Mouse (Mus musculus): ENCODE measurements around the gene Sparc. TPM values are rescaled to one million over a fixed set of nuclear protein-coding genes. Genes with fewer than 3 reads are reported as not detected.

Gene Sparc
- polyA plus RNA-seq, 1 experiment from 2014 or later, result 352 TPM

DNA sequence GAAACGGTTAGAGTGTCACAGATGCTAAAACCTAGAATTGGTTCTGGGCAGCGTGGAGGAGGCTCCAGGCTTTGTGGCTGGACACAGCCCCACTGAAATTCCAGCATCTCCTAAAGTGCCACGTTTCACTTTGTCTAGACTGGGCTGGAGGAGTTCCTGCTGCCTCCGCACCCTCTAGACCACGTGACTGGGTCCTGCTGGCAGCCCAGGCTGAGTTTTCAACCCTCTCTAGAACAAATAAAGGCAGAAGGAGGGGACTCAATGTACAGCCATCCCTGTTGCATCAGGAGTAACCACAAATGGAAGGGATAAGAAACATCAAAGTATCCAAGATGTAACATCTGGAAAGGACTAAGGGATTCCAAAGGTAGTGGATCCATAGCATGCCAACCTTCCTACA is 8.7 kb downstream of the Sparc start:
- 83% methylated on average over 5 of the region's 5 CpGs for WGBS
- H3K9me3 ChIP-seq, result no peaks in the 10 kb centered on the region

DNA sequence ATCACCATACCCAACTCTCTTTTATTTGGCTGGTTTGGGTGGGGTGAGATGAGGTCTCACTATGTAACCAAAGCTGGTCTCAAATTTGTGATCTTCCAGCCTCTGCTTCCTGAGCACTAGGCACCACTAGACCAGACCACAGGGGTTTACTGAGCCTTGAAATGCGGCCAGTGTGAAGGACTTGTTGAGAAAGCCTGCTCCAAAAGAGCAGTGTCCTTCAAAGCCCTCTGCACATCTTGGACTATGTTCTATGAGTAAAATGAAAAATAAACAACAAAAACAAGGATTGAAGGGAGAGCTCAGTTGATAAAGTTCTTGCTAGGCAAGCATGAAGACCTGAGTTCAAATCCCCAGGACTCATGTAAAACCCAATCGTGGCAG is 9.6 kb downstream of the Sparc start:
- Histone ChIP-seq H3K4me3 (no peak overlapping the region), H3K36me3 (no peaks in the 10 kb centered on the region), H3K4me1 (peaks cover 8% of the 10 kb centered on the region), H3K27ac (replicated peaks) (no peak overlapping the region), H3K4me2 (replicated peaks) (no peak overlapping the region), H3K27me3 (no peaks in the 10 kb centered on the region), H3K9me3 (no peaks in the 10 kb centered on the region), H3K9ac (replicated peaks) (no peak overlapping the region)
- 95% methylated on average over 2 of the region's 2 CpGs for WGBS
- no peak for ATAC-seq (replicated peaks)

More for the DNA sequence above, 8.7 kb downstream of the Sparc start:
- Histone ChIP-seq H3K36me3 (no peaks in the 10 kb centered on the region), H3K9ac (replicated peaks) (no peak overlapping the region), H3K27me3 (no peaks in the 10 kb centered on the region), H3K4me3 (no peak overlapping the region), H3K27ac (replicated peaks) (no peak overlapping the region), H3K4me1 (peaks cover 18% of the 10 kb centered on the region), H3K4me2 (replicated peaks) (no peak overlapping the region)
- ATAC-seq (replicated peaks), result no peak

DNA sequence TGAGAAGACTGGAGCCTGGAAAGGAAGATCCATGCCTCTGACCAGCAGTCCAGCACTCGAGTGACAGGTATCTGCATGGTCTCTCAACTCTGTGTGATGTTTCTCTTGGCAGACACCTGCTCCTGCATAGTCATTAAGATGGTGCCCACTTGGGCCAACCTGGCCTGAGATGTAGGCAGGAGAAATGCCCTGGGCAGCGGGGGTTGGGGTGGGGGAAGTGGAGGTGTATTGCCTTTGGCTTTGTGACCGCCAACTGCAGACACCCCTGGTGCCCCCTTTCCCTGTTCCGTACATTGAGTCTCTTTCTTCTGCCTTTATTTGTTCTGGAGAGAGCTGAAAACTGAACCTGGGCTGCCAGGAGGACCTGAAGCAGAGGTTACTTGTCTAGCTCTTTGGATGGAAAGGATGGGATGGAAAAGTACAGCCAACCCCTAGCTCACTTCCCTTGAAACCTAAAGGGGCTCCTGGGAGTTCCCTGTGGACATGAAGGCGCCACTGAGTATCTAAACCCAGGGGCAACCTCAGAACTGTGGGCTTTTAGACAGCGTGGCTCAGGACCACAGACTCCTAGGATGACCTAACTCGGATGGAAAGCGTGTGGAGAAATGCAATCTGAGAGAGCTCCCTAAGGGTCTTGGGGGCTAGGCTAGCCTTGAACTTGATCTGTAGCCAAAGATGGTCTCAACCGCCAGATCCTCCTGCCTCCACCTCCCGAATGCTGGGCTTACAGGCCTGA is 10.1 kb downstream of the Sparc start:
- H3K9ac ChIP-seq (replicated peaks), result no peak overlapping the region
- no peak overlapping the region for H3K27ac ChIP-seq (replicated peaks)
- no peak for ATAC-seq (replicated peaks)
- no peaks in the 10 kb centered on the region for H3K9me3 ChIP-seq
- H3K4me1 ChIP-seq, result peaks cover 3% of the 10 kb centered on the region
- H3K4me2 ChIP-seq (replicated peaks), result no peak overlapping the region
- 90% methylated on average over 10 of the region's 10 CpGs for WGBS
- H3K36me3 ChIP-seq, result no peaks in the 10 kb centered on the region
- no peak overlapping the region for H3K4me3 ChIP-seq
- no peaks in the 10 kb centered on the region for H3K27me3 ChIP-seq

DNA sequence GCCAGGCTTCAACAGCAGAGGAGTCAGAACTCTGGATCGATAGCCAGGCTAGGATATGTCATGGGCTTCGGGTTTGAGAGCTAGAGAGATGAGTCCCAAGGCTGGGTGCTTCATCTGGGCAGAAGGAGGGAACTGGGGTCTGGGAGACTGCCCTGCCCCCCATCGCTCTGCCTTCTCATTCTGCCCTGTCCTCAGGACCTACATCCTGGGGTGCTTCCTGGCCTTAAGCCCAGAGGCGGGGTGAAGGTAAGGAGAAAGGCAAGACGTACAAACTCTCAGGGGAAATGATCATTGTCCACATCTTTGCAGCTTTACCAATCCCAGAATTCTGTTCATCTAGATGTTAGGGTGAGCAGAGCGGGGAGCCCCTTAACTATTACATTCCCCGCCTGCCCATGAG is 10.9 kb downstream of the Sparc start:
- Histone ChIP-seq H3K4me3 (no peak overlapping the region), H3K27me3 (no peaks in the 10 kb centered on the region), H3K4me1 (no peaks in the 10 kb centered on the region), H3K9ac (replicated peaks) (no peak overlapping the region), H3K27ac (replicated peaks) (no peak overlapping the region), H3K4me2 (replicated peaks) (no peak overlapping the region), H3K9me3 (no peaks in the 10 kb centered on the region), H3K36me3 (no peaks in the 10 kb centered on the region)
- WGBS, result 89% methylated on average over 7 of the region's 7 CpGs
- ATAC-seq (replicated peaks), result no peak

DNA sequence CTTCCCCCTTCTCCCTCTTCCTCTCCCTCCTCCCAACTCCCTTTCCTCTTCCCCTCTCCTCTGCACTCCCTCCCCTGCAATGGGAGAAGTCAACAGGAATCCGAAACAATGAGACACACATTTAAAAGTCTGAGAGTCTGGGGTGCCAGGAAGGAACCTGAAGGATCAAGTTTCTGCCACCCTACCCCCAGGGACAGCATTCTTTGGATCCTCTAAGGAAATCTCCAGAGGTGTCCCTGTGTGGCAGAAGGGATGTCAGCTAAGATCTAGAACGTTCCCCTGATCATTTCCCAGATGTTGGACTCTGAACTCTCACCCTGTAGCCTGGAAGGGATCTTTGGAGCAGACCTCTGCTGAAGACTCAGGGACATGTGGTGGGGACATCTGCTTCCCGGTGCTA is 12.5 kb downstream of the Sparc start:
- Histone ChIP-seq H3K27me3 (no peaks in the 10 kb centered on the region), H3K36me3 (no peaks in the 10 kb centered on the region), H3K4me2 (replicated peaks) (no peak overlapping the region), H3K9ac (replicated peaks) (no peak overlapping the region), H3K4me3 (no peak overlapping the region), H3K9me3 (no peaks in the 10 kb centered on the region), H3K27ac (replicated peaks) (no peak overlapping the region), H3K4me1 (no peaks in the 10 kb centered on the region)
- WGBS, result 69% methylated on average over 3 of the region's 3 CpGs
- ATAC-seq (replicated peaks), result no peak

DNA sequence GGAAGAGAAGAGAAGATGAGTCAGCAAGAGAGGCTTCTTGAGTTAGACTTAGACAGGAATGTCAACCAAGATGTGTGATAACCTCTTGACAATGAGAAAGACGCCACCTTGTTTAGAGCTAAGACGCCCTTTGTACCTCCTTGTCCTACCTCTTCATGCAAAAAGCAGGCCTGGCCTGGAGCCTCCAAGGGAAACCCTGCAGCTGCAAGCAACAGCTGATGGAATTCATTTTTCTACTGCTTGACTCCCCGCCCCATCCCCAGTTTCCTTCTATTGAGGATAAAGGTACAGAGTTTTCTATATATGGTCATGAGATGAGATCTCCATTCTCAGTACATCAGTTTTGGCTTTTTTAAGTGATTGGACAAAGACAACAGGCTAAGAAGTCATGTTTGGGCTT is 13.0 kb downstream of the Sparc start:
- Histone ChIP-seq H3K4me3 (no peak overlapping the region), H3K27me3 (no peaks in the 10 kb centered on the region), H3K4me2 (replicated peaks) (no peak overlapping the region), H3K4me1 (no peaks in the 10 kb centered on the region), H3K9me3 (no peaks in the 10 kb centered on the region), H3K27ac (replicated peaks) (no peak overlapping the region), H3K36me3 (no peaks in the 10 kb centered on the region), H3K9ac (replicated peaks) (no peak overlapping the region)
- no peak for ATAC-seq (replicated peaks)
- WGBS, result 93% methylated on average over 3 of the region's 3 CpGs

DNA sequence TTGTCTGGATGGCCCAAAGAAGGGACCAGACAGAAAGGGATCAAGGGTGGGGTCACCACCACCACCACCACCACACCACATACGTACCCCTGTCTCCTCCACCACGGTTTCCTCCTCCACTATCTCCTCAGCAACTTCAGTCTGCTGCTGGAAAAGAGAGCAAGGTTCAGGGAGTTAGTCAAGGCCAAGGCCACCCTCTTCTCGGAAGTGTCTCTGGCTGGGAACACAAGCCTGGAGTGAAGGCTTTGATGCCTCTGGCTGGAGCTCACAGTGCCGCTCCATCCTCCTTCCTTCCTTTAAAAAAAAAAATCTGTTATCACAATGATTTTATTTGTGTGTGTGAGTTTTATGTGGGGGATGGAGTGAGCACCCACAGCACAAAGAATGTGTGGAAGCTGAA is 15.8 kb downstream of the Sparc start:
- H3K9ac ChIP-seq (replicated peaks), result no peak overlapping the region
- no peaks in the 10 kb centered on the region for H3K9me3 ChIP-seq
- H3K4me2 ChIP-seq (replicated peaks), result no peak overlapping the region
- no peaks in the 10 kb centered on the region for H3K4me1 ChIP-seq
- no peak overlapping the region for H3K4me3 ChIP-seq
- ATAC-seq (replicated peaks), result no peak
- no peaks in the 10 kb centered on the region for H3K27me3 ChIP-seq
- H3K27ac ChIP-seq (replicated peaks), result no peak overlapping the region
- H3K36me3 ChIP-seq, result no peaks in the 10 kb centered on the region
- WGBS, result 96% methylated on average over 4 of the region's 4 CpGs

DNA sequence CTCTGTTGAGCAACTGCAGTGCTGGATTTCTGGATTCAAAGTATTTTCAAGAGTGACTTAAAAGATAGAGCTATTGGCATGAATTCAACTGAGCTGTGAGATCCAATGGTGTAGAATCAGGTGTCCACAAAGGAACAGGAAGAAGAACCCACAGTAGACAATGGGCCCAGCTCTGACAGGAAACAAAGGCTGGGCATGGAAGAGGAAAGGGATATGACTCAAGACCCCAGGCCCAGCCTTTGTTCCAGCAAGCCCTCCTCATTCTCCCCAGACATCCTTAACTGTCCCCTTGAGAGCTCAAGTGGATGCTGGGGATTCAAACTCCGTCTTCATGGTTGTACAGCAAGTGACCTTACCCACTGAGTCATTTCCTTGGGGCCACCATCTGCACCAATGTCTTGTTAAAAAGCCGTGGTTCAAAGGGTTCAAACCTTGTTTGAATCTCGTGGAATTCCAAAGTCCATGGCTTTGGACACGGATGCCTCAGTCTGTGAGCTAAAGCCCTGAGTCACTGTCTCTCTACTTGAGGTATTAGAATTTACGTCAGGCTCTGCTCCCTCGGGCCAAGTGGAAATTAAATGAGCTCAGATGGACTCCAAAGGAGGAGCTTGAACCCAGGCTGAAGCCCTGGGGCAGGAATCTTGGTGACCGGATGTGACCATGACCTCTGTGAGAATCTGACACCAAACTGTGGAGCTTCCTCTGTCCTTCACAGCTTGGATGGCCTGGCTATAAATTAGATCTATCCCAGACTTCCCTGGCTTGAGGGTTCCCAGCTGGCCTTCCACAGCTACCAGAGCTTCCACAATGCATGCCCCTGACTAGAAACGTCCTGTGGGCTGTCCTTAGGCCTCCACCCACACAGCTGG is 17.1 kb downstream of the Sparc start:
- Histone ChIP-seq H3K4me3 (no peak overlapping the region), H3K4me2 (replicated peaks) (no peak overlapping the region), H3K27ac (replicated peaks) (no peak overlapping the region), H3K9me3 (no peaks in the 10 kb centered on the region), H3K27me3 (no peaks in the 10 kb centered on the region), H3K4me1 (no peaks in the 10 kb centered on the region), H3K36me3 (no peaks in the 10 kb centered on the region), H3K9ac (replicated peaks) (no peak overlapping the region)
- no peak for ATAC-seq (replicated peaks)
- 85% methylated on average over 8 of the region's 8 CpGs for WGBS

DNA sequence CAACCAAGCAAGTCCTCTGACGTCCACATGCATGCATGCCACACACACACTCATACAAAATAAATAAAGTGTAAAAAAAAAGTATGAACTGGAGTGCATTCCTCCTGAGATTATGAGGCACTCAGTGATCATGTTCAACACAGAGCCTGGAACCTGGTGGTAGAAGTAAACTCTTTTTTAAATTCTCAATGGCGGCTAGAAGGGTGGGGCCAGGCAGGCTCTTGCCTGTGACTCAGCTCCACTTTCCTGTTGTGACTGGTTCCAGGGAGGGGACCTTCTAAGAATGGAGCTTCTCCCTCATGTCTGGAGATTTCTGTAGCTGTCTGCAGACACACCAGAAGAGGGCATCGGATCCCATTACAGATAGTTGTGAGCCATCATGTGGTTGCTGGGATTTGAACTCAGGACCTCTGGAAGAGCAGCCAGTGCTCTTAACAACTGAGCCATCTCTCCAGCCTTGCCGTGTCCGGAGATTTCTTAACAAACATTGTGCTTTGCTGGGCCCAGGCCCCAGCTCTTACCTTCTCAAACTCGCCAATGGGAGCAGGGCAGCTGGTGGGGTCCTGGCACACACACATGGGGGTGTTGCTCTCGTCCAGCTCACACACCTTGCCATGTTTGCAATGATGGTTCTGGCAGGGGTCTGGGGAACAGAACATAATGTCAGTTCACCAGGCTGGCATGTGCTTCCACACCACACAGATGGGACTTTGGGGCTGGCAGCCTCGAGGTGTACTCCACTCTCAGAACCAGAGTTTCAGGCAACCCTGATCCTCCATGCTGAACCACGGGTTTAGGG is 18.1 kb downstream of the Sparc start:
- no peak overlapping the region for H3K4me3 ChIP-seq
- 88% methylated on average over 9 of the region's 9 CpGs for WGBS
- no peaks in the 10 kb centered on the region for H3K9me3 ChIP-seq
- no peak overlapping the region for H3K27ac ChIP-seq (replicated peaks)
- no peak overlapping the region for H3K4me2 ChIP-seq (replicated peaks)
- ATAC-seq (replicated peaks), result no peak
- no peaks in the 10 kb centered on the region for H3K4me1 ChIP-seq
- no peaks in the 10 kb centered on the region for H3K27me3 ChIP-seq
- no peaks in the 10 kb centered on the region for H3K36me3 ChIP-seq
- no peak overlapping the region for H3K9ac ChIP-seq (replicated peaks)

DNA sequence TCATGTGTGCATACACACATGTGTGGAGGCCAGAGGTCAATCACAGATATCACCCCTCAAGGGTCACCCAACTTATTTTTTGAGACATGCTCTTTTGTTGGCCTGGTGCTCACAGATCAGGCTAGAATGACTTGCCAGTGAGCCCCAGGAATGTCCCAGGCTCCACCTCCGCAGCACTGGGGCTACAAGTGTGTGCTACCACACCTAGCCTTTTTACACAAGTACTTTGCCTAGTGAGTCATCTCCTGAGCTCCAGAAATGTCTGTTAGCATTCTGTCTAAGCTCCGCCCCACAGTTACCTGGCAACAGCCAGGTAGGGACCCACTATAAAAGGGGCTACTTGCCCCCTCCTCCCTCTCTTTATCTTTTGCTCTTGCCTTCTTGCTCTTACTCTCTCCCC is 22.1 kb downstream of the Sparc start:
- WGBS, result 96% methylated on average over 2 of the region's 2 CpGs
- no peak for ATAC-seq (replicated peaks)
- H3K4me1 ChIP-seq, result no peaks in the 10 kb centered on the region
- no peaks in the 10 kb centered on the region for H3K9me3 ChIP-seq
- H3K27ac ChIP-seq (replicated peaks), result no peak overlapping the region
- H3K27me3 ChIP-seq, result no peaks in the 10 kb centered on the region
- no peak overlapping the region for H3K9ac ChIP-seq (replicated peaks)
- H3K36me3 ChIP-seq, result no peaks in the 10 kb centered on the region
- no peak overlapping the region for H3K4me3 ChIP-seq
- no peak overlapping the region for H3K4me2 ChIP-seq (replicated peaks)

DNA sequence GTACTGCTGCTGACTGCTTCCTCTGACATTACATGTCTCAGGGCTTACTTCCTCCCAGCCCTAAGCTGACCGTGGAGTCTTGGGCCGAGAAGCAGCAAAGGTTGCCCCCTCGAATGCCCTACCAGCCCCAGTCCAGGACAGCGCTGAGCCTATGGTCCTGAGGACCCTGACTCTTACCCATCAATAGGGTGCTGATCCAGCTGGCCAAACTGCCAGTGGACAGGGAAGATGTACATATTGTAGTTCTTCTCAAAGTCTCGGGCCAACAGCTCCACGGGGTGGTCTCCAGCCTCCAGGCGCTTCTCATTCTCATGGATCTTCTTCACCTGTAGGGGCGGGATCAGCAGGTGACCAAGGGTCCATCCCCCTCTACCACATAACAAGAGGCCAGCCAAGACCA is 24.6 kb downstream of the Sparc start:
- no peaks in the 10 kb centered on the region for H3K9me3 ChIP-seq
- H3K4me3 ChIP-seq, result no peak overlapping the region
- no peak overlapping the region for H3K4me2 ChIP-seq (replicated peaks)
- H3K27ac ChIP-seq (replicated peaks), result no peak overlapping the region
- WGBS, result 98% methylated on average over 8 of the region's 8 CpGs
- H3K36me3 ChIP-seq, result no peaks in the 10 kb centered on the region
- H3K4me1 ChIP-seq, result no peaks in the 10 kb centered on the region
- ATAC-seq (replicated peaks), result no peak
- no peak overlapping the region for H3K9ac ChIP-seq (replicated peaks)
- H3K27me3 ChIP-seq, result no peaks in the 10 kb centered on the region

DNA sequence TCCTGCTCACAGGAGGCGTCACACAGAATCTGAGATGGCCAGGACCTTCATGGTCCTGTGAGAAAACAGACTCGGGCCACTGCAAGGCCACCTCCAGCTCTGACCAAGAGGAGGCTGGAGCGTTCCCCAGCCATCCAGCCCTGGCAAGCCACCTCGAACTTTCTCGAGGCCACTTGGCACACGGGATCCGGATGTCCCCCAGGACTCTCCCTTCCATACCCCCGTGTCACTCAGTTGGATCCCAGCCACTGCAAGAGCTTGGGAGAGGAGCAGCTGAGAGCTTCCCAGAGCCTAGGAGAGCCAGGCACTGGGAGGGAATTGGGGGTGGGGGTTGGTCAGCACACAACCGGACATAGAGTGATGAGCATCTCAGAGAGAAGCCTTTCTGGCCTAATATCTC is 25.5 kb downstream of the Sparc start:
- no peak for ATAC-seq (replicated peaks)
- H3K4me1 ChIP-seq, result no peaks in the 10 kb centered on the region
- no peak overlapping the region for H3K4me2 ChIP-seq (replicated peaks)
- H3K36me3 ChIP-seq, result no peaks in the 10 kb centered on the region
- H3K27me3 ChIP-seq, result no peaks in the 10 kb centered on the region
- no peak overlapping the region for H3K27ac ChIP-seq (replicated peaks)
- H3K9ac ChIP-seq (replicated peaks), result no peak overlapping the region
- no peak overlapping the region for H3K4me3 ChIP-seq
- H3K9me3 ChIP-seq, result no peaks in the 10 kb centered on the region
- 91% methylated on average over 9 of the region's 9 CpGs for WGBS

Data from forebrain, embryonic 15.5 days (tissue).